Mouse (Mus musculus) kidney, postnatal 25 days (tissue): Measurements from ENCODE around the gene Npvf.
"Not testable (repeated sequence)": the region's sequence is repeated elsewhere in the genome, so short reads cannot be mapped to it uniquely, and the experiment has no call there.

ENCODE experiments used
- DNase-seq, 2 experiments: peaks; one replicate each; pipeline ENCODE4 v3.0.0; 2021; ENCODE audit warnings: mixed read lengths in 2 of 2

Npvf gene

GRCm38 (mm10) chr6:50639656-50640055 lies 14.6 kb downstream of the Npvf start:
- DNase-seq: peak; percentile 25 to 53

GRCm38 (mm10) chr6:50626170-50626569 lies 28.1 kb downstream of the Npvf start:
- not testable (repeated sequence) for DNase-seq

GRCm38 (mm10) chr6:50618273-50618672 lies 36.0 kb downstream of the Npvf start:
- not testable (repeated sequence) for DNase-seq

GRCm38 (mm10) chr6:50601620-50602019 lies 52.6 kb downstream of the Npvf start:
- DNase-seq: peak; percentile 53 to 59
